Mouse (Mus musculus): ENCODE data around the gene Aoc2. TPM values are rescaled to one million over a fixed set of nuclear protein-coding genes. Genes with fewer than 3 reads are reported as not detected.

Aoc2 gene
- polyA plus RNA-seq, 1 experiment: 10.6 TPM

- H3K4me3 ChIP-seq (ENCODE audit: extremely low read depth, insufficient read depth, insufficient read length): peak overlapping the region; percentile 81
- TF ChIP-seq CTCF (IDR thresholded peaks at IDR 0.05; ENCODE audit: extremely low read depth, insufficient read depth, insufficient read length, insufficient replicate concordance): no peak
- TF ChIP-seq POLR2A (IDR thresholded peaks at IDR 0.05; ENCODE audit: low read depth, low read length): no peak
- H3K27ac ChIP-seq (ENCODE audit: insufficient read depth, low read length): peak overlapping the region; percentile 30; the same call in 1 of the 2 replicates
- H3K27me3 ChIP-seq (ENCODE audit: control insufficient read depth, insufficient read depth, low read length): no peaks in the 10 kb centered on the region
- no peak for DNase-seq (ENCODE audit: low read depth in 1 of 2, low spot score in 2 of 2)
- 9% methylated on average over 26 of the region's 26 CpGs for WGBS
- H3K36me3 ChIP-seq (ENCODE audit: control insufficient read depth, insufficient read depth, low read length): peaks cover 8% of the 10 kb centered on the region; the same call in 1 of the 2 replicates
- H3K4me1 ChIP-seq (ENCODE audit: control insufficient read depth, insufficient read depth, insufficient read length): peaks cover 9% of the 10 kb centered on the region; the same call in 1 of the 2 replicates
Observed at GRCm38 (mm10) chr11:101301299-101302003, 23.4 kb upstream of the Aoc2 start.

GRCm38 (mm10) chr11:101302004-101302798 is 22.7 kb upstream of the Aoc2 start, which contains the start of gene Becn1:
Gene Becn1 (minus strand): TSS chr11:101302286.
- DNase-seq (ENCODE audit: low read depth in 1 of 2, low spot score in 2 of 2): peak; percentile 78 to 89
- H3K27ac ChIP-seq (ENCODE audit: insufficient read depth, low read length): peak within 1 kb of the TSS; percentile 30; the same call in 1 of the 2 replicates
- H3K4me3 ChIP-seq (ENCODE audit: extremely low read depth, insufficient read depth, insufficient read length): peak within 1 kb of the TSS; percentile 81
- no peaks in the 10 kb centered on the region for H3K27me3 ChIP-seq (ENCODE audit: control insufficient read depth, insufficient read depth, low read length)
- peaks cover 9% of the 10 kb centered on the region; the same call in 1 of the 2 replicates for H3K4me1 ChIP-seq (ENCODE audit: control insufficient read depth, insufficient read depth, insufficient read length)
- WGBS: 9% methylated on average over 39 of the region's 39 CpGs
- TF ChIP-seq CTCF (IDR thresholded peaks at IDR 0.05; ENCODE audit: extremely low read depth, insufficient read depth, insufficient read length, insufficient replicate concordance) (peak; percentile 77), POLR2A (IDR thresholded peaks at IDR 0.05; ENCODE audit: low read depth, low read length) (peak; percentile 40)
- peaks cover 8% of the 10 kb centered on the region; the same call in 1 of the 2 replicates for H3K36me3 ChIP-seq (ENCODE audit: control insufficient read depth, insufficient read depth, low read length)

GRCm38 (mm10) chr11:101307744-101308143 is 17.1 kb upstream of the Aoc2 start:
- Histone ChIP-seq H3K4me3 (ENCODE audit: extremely low read depth, insufficient read depth, insufficient read length) (no peak overlapping the region), H3K27me3 (ENCODE audit: control insufficient read depth, insufficient read depth, low read length) (no peaks in the 10 kb centered on the region), H3K4me1 (ENCODE audit: control insufficient read depth, insufficient read depth, insufficient read length) (no peaks in the 10 kb centered on the region), H3K27ac (ENCODE audit: insufficient read depth, low read length) (no peak overlapping the region), H3K36me3 (ENCODE audit: control insufficient read depth, insufficient read depth, low read length) (no peaks in the 10 kb centered on the region)
- TF ChIP-seq CTCF (IDR thresholded peaks at IDR 0.05; ENCODE audit: extremely low read depth, insufficient read depth, insufficient read length, insufficient replicate concordance): no peak
- no peak for TF ChIP-seq POLR2A (IDR thresholded peaks at IDR 0.05; ENCODE audit: low read depth, low read length)
- WGBS: 59% methylated on average over 5 of the region's 5 CpGs
- DNase-seq (ENCODE audit: low read depth in 1 of 2, low spot score in 2 of 2): no peak

- WGBS: 66% methylated on average over 3 of the region's 3 CpGs
- Histone ChIP-seq H3K4me3 (ENCODE audit: extremely low read depth, insufficient read depth, insufficient read length) (no peak overlapping the region), H3K27ac (ENCODE audit: insufficient read depth, low read length) (no peak overlapping the region), H3K36me3 (ENCODE audit: control insufficient read depth, insufficient read depth, low read length) (no peaks in the 10 kb centered on the region), H3K27me3 (ENCODE audit: control insufficient read depth, insufficient read depth, low read length) (no peaks in the 10 kb centered on the region), H3K4me1 (ENCODE audit: control insufficient read depth, insufficient read depth, insufficient read length) (no peaks in the 10 kb centered on the region)
- no peak for DNase-seq (ENCODE audit: low read depth in 1 of 2, low spot score in 2 of 2)
- TF ChIP-seq CTCF (IDR thresholded peaks at IDR 0.05; ENCODE audit: extremely low read depth, insufficient read depth, insufficient read length, insufficient replicate concordance): no peak
- no peak for TF ChIP-seq POLR2A (IDR thresholded peaks at IDR 0.05; ENCODE audit: low read depth, low read length)
Observed at GRCm38 (mm10) chr11:101311083-101311482, 13.8 kb upstream of the Aoc2 start.

- H3K36me3 ChIP-seq (ENCODE audit: control insufficient read depth, insufficient read depth, low read length): no peaks in the 10 kb centered on the region
- H3K27ac ChIP-seq (ENCODE audit: insufficient read depth, low read length): no peak overlapping the region
- WGBS: 57% methylated on average over 3 of the region's 3 CpGs
- H3K4me3 ChIP-seq (ENCODE audit: extremely low read depth, insufficient read depth, insufficient read length): no peak overlapping the region
- H3K27me3 ChIP-seq (ENCODE audit: control insufficient read depth, insufficient read depth, low read length): no peaks in the 10 kb centered on the region
- no peak for DNase-seq (ENCODE audit: low read depth in 1 of 2, low spot score in 2 of 2)
- H3K4me1 ChIP-seq (ENCODE audit: control insufficient read depth, insufficient read depth, insufficient read length): no peaks in the 10 kb centered on the region; the same call in 1 of the 2 replicates
- TF ChIP-seq CTCF (IDR thresholded peaks at IDR 0.05; ENCODE audit: extremely low read depth, insufficient read depth, insufficient read length, insufficient replicate concordance): no peak
- TF ChIP-seq POLR2A (IDR thresholded peaks at IDR 0.05; ENCODE audit: low read depth, low read length): no peak
Observed at GRCm38 (mm10) chr11:101312150-101312549, 12.7 kb upstream of the Aoc2 start.

GRCm38 (mm10) chr11:101314567-101314966 is 10.3 kb upstream of the Aoc2 start:
- H3K27me3 ChIP-seq (ENCODE audit: control insufficient read depth, insufficient read depth, low read length): no peaks in the 10 kb centered on the region
- 98% methylated on average over 1 of the region's 1 CpGs for WGBS
- no peak overlapping the region for H3K27ac ChIP-seq (ENCODE audit: insufficient read depth, low read length)
- peaks cover 5% of the 10 kb centered on the region for H3K36me3 ChIP-seq (ENCODE audit: control insufficient read depth, insufficient read depth, low read length)
- DNase-seq (ENCODE audit: low read depth in 1 of 2, low spot score in 2 of 2): no peak
- no peak for TF ChIP-seq POLR2A (IDR thresholded peaks at IDR 0.05; ENCODE audit: low read depth, low read length)
- TF ChIP-seq CTCF (IDR thresholded peaks at IDR 0.05; ENCODE audit: extremely low read depth, insufficient read depth, insufficient read length, insufficient replicate concordance): no peak
- no peaks in the 10 kb centered on the region; the same call in 1 of the 2 replicates for H3K4me1 ChIP-seq (ENCODE audit: control insufficient read depth, insufficient read depth, insufficient read length)
- no peak overlapping the region for H3K4me3 ChIP-seq (ENCODE audit: extremely low read depth, insufficient read depth, insufficient read length)

Measured in spleen, adult 2 months (tissue).